Mouse (Mus musculus): Measurements from ENCODE around the gene Olfr78. TPM values are rescaled to one million over a fixed set of nuclear protein-coding genes. Genes with fewer than 3 reads are reported as not detected.

Gene Olfr78
- polyA plus RNA-seq (2015; fragmentation: Nextera tagmentation; extraction: Ambion mirVana): not detected in 2 replicates

DNA sequence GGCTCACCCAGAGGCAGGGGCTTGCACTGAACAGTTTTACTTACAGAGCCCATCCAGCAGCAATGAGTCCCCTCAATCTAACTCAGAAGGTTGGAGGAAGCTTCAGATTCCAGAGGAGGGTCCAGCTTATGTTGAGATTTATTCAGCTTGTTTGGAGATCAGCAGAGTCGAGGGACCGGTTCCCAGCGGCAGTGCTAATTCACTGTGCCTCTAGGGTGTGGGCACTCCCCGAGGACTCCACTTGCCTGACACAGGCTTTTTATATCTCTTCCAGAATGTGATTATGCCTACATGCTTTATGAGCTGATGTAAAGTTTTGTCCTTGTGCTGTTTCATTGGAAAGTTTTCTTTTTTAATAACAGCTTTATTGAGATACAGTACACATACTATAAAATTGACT is at the start of gene Olfr78, which contains the start of gene Olfr560:
Gene Olfr78 (minus strand): TSS at position 206 of the 400 bp plus-strand sequence.
Gene Olfr560 (minus strand): TSS at position 101 of the 400 bp plus-strand sequence.
- Histone ChIP-seq H3K9ac (replicated peaks; ENCODE audit: low read depth, low read length) (no peak within 1 kb of the TSS), H3K4me1 (replicated peaks; ENCODE audit: control insufficient read depth, insufficient read depth, low read length) (no peaks in the 10 kb centered on the region), H3K9me3 (ENCODE audit: control insufficient read depth, low read length) (no peaks in the 10 kb centered on the region), H3K4me3 (replicated peaks; ENCODE audit: low read length) (no peak within 1 kb of the TSS), H3K27ac (ENCODE audit: low read length) (no peak within 1 kb of the TSS), H3K27me3 (replicated peaks; ENCODE audit: control insufficient read depth, insufficient read depth, low read length) (no peaks in the 10 kb centered on the region), H3K36me3 (ENCODE audit: control insufficient read depth, insufficient read depth) (no peaks in the 10 kb centered on the region), H3K4me2 (ENCODE audit: low read length) (no peak within 1 kb of the TSS)
- 70% methylated on average over 4 of the region's 4 CpGs for WGBS
- no peak for ATAC-seq

DNA sequence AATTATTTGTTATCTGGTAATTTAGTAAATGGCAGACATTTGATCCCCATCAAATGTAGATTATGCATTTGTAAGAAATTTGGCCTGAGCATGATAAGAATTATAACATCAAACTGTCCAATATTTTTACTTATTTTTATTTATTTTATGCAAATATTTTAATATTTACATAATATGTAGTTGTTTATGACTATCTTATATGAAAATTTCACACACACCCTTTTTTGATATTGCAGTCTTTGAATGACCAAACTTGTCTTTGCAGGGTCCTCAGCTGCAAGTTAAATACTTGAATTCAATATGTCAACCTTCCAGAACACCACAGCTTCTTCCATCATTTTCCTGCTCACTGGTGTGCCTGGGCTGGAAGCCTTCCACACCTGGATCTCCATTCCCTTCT is 43.9 kb upstream of the Olfr78 start, which contains the start of gene Olfr564:
Gene Olfr564 (plus strand): TSS at position 301 of the 400 bp plus-strand sequence.
- Histone ChIP-seq H3K27me3 (replicated peaks; ENCODE audit: control insufficient read depth, insufficient read depth, low read length) (no peaks in the 10 kb centered on the region), H3K4me2 (ENCODE audit: low read length) (no peak within 1 kb of the TSS), H3K4me1 (replicated peaks; ENCODE audit: control insufficient read depth, insufficient read depth, low read length) (no peaks in the 10 kb centered on the region), H3K36me3 (ENCODE audit: control insufficient read depth, insufficient read depth) (no peaks in the 10 kb centered on the region), H3K9me3 (ENCODE audit: control insufficient read depth, low read length) (no peaks in the 10 kb centered on the region), H3K9ac (replicated peaks; ENCODE audit: low read depth, low read length) (no peak within 1 kb of the TSS), H3K27ac (ENCODE audit: low read length) (no peak within 1 kb of the TSS), H3K4me3 (replicated peaks; ENCODE audit: low read length) (no peak within 1 kb of the TSS)
- ATAC-seq: no peak

DNA sequence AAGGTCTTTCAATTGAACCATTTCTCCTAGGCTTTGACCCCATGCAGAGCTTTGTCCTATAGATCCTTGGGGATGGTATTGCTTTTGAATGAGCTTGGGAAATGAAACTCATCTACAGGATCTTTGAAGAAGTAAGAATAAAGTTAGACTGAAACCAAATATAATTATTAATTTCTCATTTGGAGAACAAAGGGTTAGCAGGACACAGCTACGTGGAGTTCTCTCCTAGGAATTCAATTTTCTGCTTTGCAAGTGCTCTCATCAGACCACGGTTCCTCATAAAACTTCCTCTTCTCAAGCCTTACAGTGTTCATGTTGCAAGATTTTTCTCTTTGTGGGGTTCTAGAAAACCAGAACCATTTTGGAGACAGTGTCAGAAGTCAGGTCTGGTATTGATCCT is 11.7 kb upstream of the Olfr78 start, which contains the start of gene Olfr561:
Gene Olfr561 (plus strand): TSS at position 301 of the 400 bp plus-strand sequence.
- Histone ChIP-seq H3K9me3 (ENCODE audit: control insufficient read depth, low read length) (no peaks in the 10 kb centered on the region), H3K27ac (ENCODE audit: low read length) (no peak within 1 kb of the TSS), H3K27me3 (replicated peaks; ENCODE audit: control insufficient read depth, insufficient read depth, low read length) (no peaks in the 10 kb centered on the region), H3K4me2 (ENCODE audit: low read length) (no peak within 1 kb of the TSS), H3K4me1 (replicated peaks; ENCODE audit: control insufficient read depth, insufficient read depth, low read length) (no peaks in the 10 kb centered on the region), H3K9ac (replicated peaks; ENCODE audit: low read depth, low read length) (no peak within 1 kb of the TSS), H3K36me3 (ENCODE audit: control insufficient read depth, insufficient read depth) (no peaks in the 10 kb centered on the region), H3K4me3 (replicated peaks; ENCODE audit: low read length) (no peak within 1 kb of the TSS)
- 84% methylated on average over 2 of the region's 2 CpGs for WGBS
- ATAC-seq: no peak

DNA sequence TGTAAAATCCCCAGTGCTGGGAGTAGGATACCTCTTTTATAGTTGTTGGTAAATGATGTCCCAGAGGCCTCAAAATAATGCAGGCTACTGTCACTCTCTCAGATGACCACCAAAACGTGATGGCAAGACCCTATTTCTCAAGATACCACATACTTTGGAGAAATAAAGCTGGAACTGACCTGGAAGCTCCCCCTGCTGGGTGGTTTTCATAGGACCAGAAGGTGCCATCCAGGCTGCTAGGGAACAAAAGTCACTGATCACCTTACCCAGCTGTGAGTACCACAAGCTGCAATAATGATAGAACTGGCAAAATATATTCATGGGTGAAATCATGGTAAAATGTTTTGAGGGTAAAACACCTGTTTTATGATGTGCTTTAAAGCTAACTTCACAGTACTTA is 7.2 kb downstream of the Olfr78 start:
- Histone ChIP-seq H3K27ac (ENCODE audit: low read length) (no peak overlapping the region), H3K4me1 (replicated peaks; ENCODE audit: control insufficient read depth, insufficient read depth, low read length) (no peaks in the 10 kb centered on the region), H3K9me3 (ENCODE audit: control insufficient read depth, low read length) (no peaks in the 10 kb centered on the region), H3K27me3 (replicated peaks; ENCODE audit: control insufficient read depth, insufficient read depth, low read length) (no peaks in the 10 kb centered on the region), H3K36me3 (ENCODE audit: control insufficient read depth, insufficient read depth) (no peaks in the 10 kb centered on the region), H3K4me2 (ENCODE audit: low read length) (no peak overlapping the region), H3K9ac (replicated peaks; ENCODE audit: low read depth, low read length) (no peak overlapping the region), H3K4me3 (replicated peaks; ENCODE audit: low read length) (no peak overlapping the region)
- 21% methylated on average over 1 of the region's 1 CpGs for WGBS
- no peak for ATAC-seq

DNA sequence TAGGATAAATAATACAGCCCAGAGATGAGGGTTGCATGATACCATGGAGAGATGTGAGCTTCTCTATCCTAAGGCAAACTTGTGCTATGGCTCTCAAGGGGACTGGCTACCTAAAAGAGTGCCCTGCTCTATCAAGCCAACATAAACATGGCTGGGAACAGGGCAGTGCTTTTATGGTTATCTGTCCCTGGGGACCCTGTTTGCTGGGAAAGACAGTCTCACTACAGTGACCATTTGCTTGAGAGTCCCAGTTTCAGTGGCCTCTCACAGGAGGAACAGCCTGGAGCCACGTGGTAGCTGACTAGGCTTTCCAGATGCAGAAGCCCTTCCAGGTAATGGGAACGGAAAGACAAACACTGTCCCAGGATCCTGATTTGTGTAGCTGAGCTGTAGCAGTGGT is 21.6 kb downstream of the Olfr78 start:
- no peak for ATAC-seq
- H3K9ac ChIP-seq (replicated peaks; ENCODE audit: low read depth, low read length): no peak overlapping the region
- H3K4me2 ChIP-seq (ENCODE audit: low read length): no peak overlapping the region
- H3K4me3 ChIP-seq (replicated peaks; ENCODE audit: low read length): no peak overlapping the region
- H3K27me3 ChIP-seq (replicated peaks; ENCODE audit: control insufficient read depth, insufficient read depth, low read length): no peaks in the 10 kb centered on the region
- 78% methylated on average over 2 of the region's 2 CpGs for WGBS
- H3K9me3 ChIP-seq (ENCODE audit: control insufficient read depth, low read length): no peaks in the 10 kb centered on the region
- H3K4me1 ChIP-seq (replicated peaks; ENCODE audit: control insufficient read depth, insufficient read depth, low read length): no peaks in the 10 kb centered on the region
- no peak overlapping the region for H3K27ac ChIP-seq (ENCODE audit: low read length)
- H3K36me3 ChIP-seq (ENCODE audit: control insufficient read depth, insufficient read depth): no peaks in the 10 kb centered on the region

DNA sequence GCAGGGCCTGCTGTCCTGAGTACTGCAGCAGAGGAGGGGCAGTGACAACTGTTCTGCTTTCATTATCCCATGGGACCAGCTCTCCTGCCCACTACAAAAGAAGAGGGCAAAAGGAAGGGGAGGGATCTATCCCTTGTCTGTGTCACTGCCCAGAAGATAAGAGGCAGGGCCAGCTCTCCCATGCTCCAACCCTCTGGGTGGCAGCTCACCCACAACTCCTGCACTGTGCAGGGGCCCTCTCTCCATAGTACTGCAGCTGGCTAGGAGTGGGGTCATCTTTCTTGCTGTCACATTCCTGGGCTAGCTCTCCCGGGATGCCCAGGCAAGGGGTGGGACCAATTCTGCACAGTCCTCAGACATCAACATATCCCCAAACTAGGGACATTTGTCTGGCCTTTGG is 25.5 kb downstream of the Olfr78 start:
- Histone ChIP-seq H3K4me3 (replicated peaks; ENCODE audit: low read length) (no peak overlapping the region), H3K9ac (replicated peaks; ENCODE audit: low read depth, low read length) (no peak overlapping the region), H3K4me2 (ENCODE audit: low read length) (no peak overlapping the region), H3K27me3 (replicated peaks; ENCODE audit: control insufficient read depth, insufficient read depth, low read length) (no peaks in the 10 kb centered on the region), H3K9me3 (ENCODE audit: control insufficient read depth, low read length) (no peaks in the 10 kb centered on the region), H3K36me3 (ENCODE audit: control insufficient read depth, insufficient read depth) (no peaks in the 10 kb centered on the region), H3K27ac (ENCODE audit: low read length) (no peak overlapping the region), H3K4me1 (replicated peaks; ENCODE audit: control insufficient read depth, insufficient read depth, low read length) (no peaks in the 10 kb centered on the region)
- 100% methylated on average over 1 of the region's 1 CpGs for WGBS
- no peak for ATAC-seq

DNA sequence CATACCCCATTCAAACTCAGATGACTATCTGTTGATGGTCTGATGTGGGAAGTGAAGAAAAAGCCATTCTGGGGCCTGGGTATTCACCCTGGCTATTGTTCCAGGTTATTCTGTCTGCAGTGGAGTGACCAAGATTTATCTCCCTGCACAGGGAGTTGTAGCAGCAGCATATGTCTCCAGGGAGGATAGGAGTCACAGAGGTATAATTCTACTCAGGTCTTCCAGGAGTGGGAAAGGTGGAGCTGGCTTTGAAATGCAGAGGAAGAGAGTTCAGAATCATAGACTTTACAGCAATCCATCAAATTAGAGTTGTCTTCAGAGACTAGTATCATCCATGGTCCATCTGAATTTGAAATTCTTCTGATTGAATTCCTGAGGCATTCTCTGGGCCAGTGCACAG is 31.9 kb downstream of the Olfr78 start, which contains the start of gene Olfr559:
Gene Olfr559 (minus strand): TSS at position 101 of the 400 bp plus-strand sequence.
- Histone ChIP-seq H3K9ac (replicated peaks; ENCODE audit: low read depth, low read length) (no peak within 1 kb of the TSS), H3K27ac (ENCODE audit: low read length) (no peak within 1 kb of the TSS), H3K9me3 (ENCODE audit: control insufficient read depth, low read length) (no peaks in the 10 kb centered on the region), H3K36me3 (ENCODE audit: control insufficient read depth, insufficient read depth) (no peaks in the 10 kb centered on the region), H3K4me3 (replicated peaks; ENCODE audit: low read length) (no peak within 1 kb of the TSS), H3K27me3 (replicated peaks; ENCODE audit: control insufficient read depth, insufficient read depth, low read length) (no peaks in the 10 kb centered on the region), H3K4me2 (ENCODE audit: low read length) (no peak within 1 kb of the TSS), H3K4me1 (replicated peaks; ENCODE audit: control insufficient read depth, insufficient read depth, low read length) (no peaks in the 10 kb centered on the region)
- no peak for ATAC-seq

DNA sequence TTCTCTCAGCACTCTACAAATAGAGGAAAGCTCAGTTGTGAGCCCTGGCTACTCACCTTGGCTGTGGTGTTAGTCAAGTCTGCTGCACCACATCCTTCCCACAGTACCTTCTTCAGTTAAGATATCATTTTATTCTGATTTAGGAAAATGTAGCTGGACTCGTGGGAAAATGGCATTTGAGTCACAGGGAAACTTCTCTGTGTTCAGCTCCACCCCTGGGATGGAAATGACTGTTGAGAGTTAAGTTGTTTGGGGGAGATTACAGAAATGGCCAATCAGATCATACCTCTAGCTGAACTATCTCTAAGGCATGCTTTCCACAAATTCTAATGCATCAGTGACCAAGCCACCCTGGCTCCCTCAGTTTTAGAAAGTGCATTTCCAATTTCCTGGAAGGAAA is 40.3 kb downstream of the Olfr78 start, which contains the start of gene Olfr33:
Gene Olfr33 (minus strand): TSS at position 101 of the 400 bp plus-strand sequence.
- H3K9me3 ChIP-seq (ENCODE audit: control insufficient read depth, low read length): no peaks in the 10 kb centered on the region
- H3K4me1 ChIP-seq (replicated peaks; ENCODE audit: control insufficient read depth, insufficient read depth, low read length): no peaks in the 10 kb centered on the region
- no peak within 1 kb of the TSS for H3K4me2 ChIP-seq (ENCODE audit: low read length)
- no peak within 1 kb of the TSS for H3K4me3 ChIP-seq (replicated peaks; ENCODE audit: low read length)
- no peak within 1 kb of the TSS for H3K9ac ChIP-seq (replicated peaks; ENCODE audit: low read depth, low read length)
- no peaks in the 10 kb centered on the region for H3K27me3 ChIP-seq (replicated peaks; ENCODE audit: control insufficient read depth, insufficient read depth, low read length)
- ATAC-seq: no peak
- 42% methylated on average over 1 of the region's 1 CpGs for WGBS
- no peak within 1 kb of the TSS for H3K27ac ChIP-seq (ENCODE audit: low read length)
- no peaks in the 10 kb centered on the region for H3K36me3 ChIP-seq (ENCODE audit: control insufficient read depth, insufficient read depth)

DNA sequence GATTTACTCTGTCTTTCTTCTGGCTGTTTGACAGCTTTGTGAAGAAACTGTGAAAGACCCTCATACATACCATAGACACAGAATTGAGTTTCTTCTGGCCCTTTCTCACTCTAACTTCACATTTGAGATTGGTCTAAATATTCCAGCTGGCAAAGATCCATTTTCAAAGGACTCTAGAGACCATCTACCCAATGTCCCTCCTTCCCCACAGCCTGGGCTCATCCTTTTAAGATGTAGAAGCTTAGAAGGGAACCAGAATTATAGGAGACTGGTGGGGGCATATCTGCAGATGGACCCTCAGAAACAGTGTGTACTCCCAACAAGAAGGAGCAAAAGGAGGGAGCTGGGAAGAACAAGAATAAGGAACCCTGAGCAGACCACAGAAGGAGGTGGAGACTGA is 57.4 kb downstream of the Olfr78 start, which contains the start of gene Olfr558:
Gene Olfr558 (plus strand): TSS at position 301 of the 400 bp plus-strand sequence.
- Histone ChIP-seq H3K27ac (ENCODE audit: low read length) (no peak within 1 kb of the TSS), H3K4me1 (replicated peaks; ENCODE audit: control insufficient read depth, insufficient read depth, low read length) (no peaks in the 10 kb centered on the region), H3K4me3 (replicated peaks; ENCODE audit: low read length) (no peak within 1 kb of the TSS), H3K4me2 (ENCODE audit: low read length) (no peak within 1 kb of the TSS), H3K36me3 (ENCODE audit: control insufficient read depth, insufficient read depth) (no peaks in the 10 kb centered on the region), H3K27me3 (replicated peaks; ENCODE audit: control insufficient read depth, insufficient read depth, low read length) (no peaks in the 10 kb centered on the region), H3K9ac (replicated peaks; ENCODE audit: low read depth, low read length) (no peak within 1 kb of the TSS), H3K9me3 (ENCODE audit: control insufficient read depth, low read length) (no peaks in the 10 kb centered on the region)
- no peak for ATAC-seq

DNA sequence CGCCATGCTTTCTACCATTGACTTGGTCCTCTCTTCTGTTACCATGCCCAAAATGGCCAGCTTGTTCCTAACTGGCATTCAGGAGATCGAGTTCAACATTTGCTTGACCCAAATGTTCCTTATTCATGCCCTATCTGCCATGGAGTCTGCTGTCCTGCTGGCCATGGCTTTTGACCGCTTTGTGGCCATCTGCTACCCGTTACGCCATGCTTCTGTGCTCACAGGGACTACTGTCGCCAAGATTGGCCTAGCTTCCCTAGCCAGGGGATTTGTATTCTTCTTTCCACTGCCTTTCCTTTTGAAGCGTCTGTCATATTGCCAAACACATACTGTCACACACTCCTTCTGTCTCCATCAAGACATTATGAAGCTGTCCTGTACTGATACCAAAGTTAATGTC is 60.8 kb downstream of the Olfr78 start:
- H3K4me3 ChIP-seq (replicated peaks; ENCODE audit: low read length): no peak overlapping the region
- no peak overlapping the region for H3K4me2 ChIP-seq (ENCODE audit: low read length)
- H3K9me3 ChIP-seq (ENCODE audit: control insufficient read depth, low read length): no peaks in the 10 kb centered on the region
- WGBS: 91% methylated on average over 7 of the region's 7 CpGs
- no peaks in the 10 kb centered on the region for H3K4me1 ChIP-seq (replicated peaks; ENCODE audit: control insufficient read depth, insufficient read depth, low read length)
- no peaks in the 10 kb centered on the region for H3K27me3 ChIP-seq (replicated peaks; ENCODE audit: control insufficient read depth, insufficient read depth, low read length)
- no peaks in the 10 kb centered on the region for H3K36me3 ChIP-seq (ENCODE audit: control insufficient read depth, insufficient read depth)
- no peak overlapping the region for H3K27ac ChIP-seq (ENCODE audit: low read length)
- H3K9ac ChIP-seq (replicated peaks; ENCODE audit: low read depth, low read length): no peak overlapping the region
- ATAC-seq: no peak
